Mouse (Mus musculus) gastrocnemius, adult 2 months (tissue): ENCODE results near the gene Uvrag. TPM values are rescaled to one million over a fixed set of nuclear protein-coding genes. Genes with fewer than 3 reads are reported as not detected.

Experiments
- DNase-seq: peaks from one replicate; pipeline ENCODE4 v3.0.0; 2022
- H3K27ac ChIP-seq: fragments of 200-600 bp; 2 replicates; pipeline ENCODE4 v1.8.1; 2022; ENCODE audit warnings: mild to moderate bottlenecking
- H3K4me3 ChIP-seq: fragments of 200-600 bp; 2 replicates; pipeline ENCODE4 v1.8.1; 2022; ENCODE audit warnings: mild to moderate bottlenecking, moderate library complexity
- CTCF ChIP-seq: fragments of 200-600 bp; IDR thresholded peaks from 2 replicates; pipeline ENCODE4 v1.8.1; 2022; ENCODE audit warnings: antibody characterized with exemption, mild to moderate bottlenecking, moderate library complexity
- intact Hi-C: fragments of 180-260 bp; cut with DNase I; formaldehyde crosslinking; loops from one replicate; pipeline ENCODE4 v1.15.1; 2025
- total RNA-seq, 2 experiments: library from RNA; stranded (reverse); gene quantifications; 2 replicates each; pipeline ENCODE4 v1.2.3; 2021

Gene Uvrag
- total RNA-seq, 2 experiments from 2014 or later, result 8.6 to 9.2 TPM

GRCm38 (mm10) chr7:98835519-98836441, 305.2 kb downstream of the Uvrag start:
- no peak for TF ChIP-seq CTCF
- DNase-seq, result peak; percentile 70
- Histone ChIP-seq H3K27ac (peak overlapping the region; percentile 90), H3K4me3 (peak overlapping the region; percentile 79)
- intact Hi-C loops, result loop anchor here (1.0 to 5.0 kb wide), 2 partner anchors 19 to 242 kb away; no protein-coding TSS in a partner anchor

Other genes with a start within 250 kb of the Uvrag start
- gene Dgat2, start 41.6 kb upstream of the Uvrag start, total RNA-seq, result 10 to 100 TPM; 32.9 to 69.4 TPM
- not detected for gene Mogat2, start 97.5 kb upstream of the Uvrag start, total RNA-seq
- 1 to 10 TPM; 2.6 to 5.2 TPM for gene Map6, start 126.3 kb upstream of the Uvrag start, total RNA-seq
- 100 to 1,000 TPM in 1 of 2 experiments, 10 to 100 TPM in 1; 47.0 to 124 TPM for gene Serpinh1, start 212.1 kb upstream of the Uvrag start, total RNA-seq
- 1 to 10 TPM; 5.4 to 6.7 TPM for gene Gdpd5, start 240.3 kb upstream of the Uvrag start, total RNA-seq